In genomic region chr2:68822152-68822887, GRCm38 (mm10) we compare ENCODE assay signal across 13 mouse cellular contexts. TPM values are rescaled to one million over a fixed set of nuclear protein-coding genes. Genes with fewer than 3 reads are reported as not detected.
DNase-seq lines count a peak whose midpoint lies in the region; ATAC-seq and TF ChIP-seq lines count a peak whose summit lies in the region.
"Had no signal": no experiment of that assay in that cellular context is flagged by ENCODE, and none has a peak within 500 bp of the region (broad histone marks: within the 10 kb centered on the region; RNA-seq: fewer than 3 reads in every experiment).

No protein-coding gene starts in this region.

- peak; percentile 42; the same call in 1 of the 2 replicates for TF ChIP-seq CTCF in intestine, postnatal 0 days (IDR thresholded peaks at IDR 0.05; ENCODE audit: low read depth)

- ATAC-seq in cerebellum, adult (ENCODE audit: insufficient number of reproducible peaks, low FRiP score, low TSS enrichment) = no peak
- ATAC-seq in intestine, postnatal 0 days = peak; percentile 66
- ATAC-seq in megakaryocyte-erythroid progenitor cell, adult 5-6 weeks (replicated peaks; ENCODE audit: low FRiP score, low TSS enrichment, poor library complexity, severe bottlenecking) = no peak
- ATAC-seq: forebrain, embryonic 14.5 days had no signal

- no peaks in the 10 kb centered on the region for H3K4me1 ChIP-seq in intestine, postnatal 0 days (replicated peaks; ENCODE audit: control insufficient read depth, insufficient read depth, low read length)
- H3K4me1 ChIP-seq: limb, embryonic 13.5 days; neural tube, embryonic 12.5 days had no signal

- no peaks in the 10 kb centered on the region for H3K27me3 ChIP-seq in intestine, postnatal 0 days (replicated peaks; ENCODE audit: control insufficient read depth, insufficient read depth, low read length)
- H3K27me3 ChIP-seq: limb, embryonic 13.5 days; neural tube, embryonic 12.5 days had no signal

- no peaks in the 10 kb centered on the region for H3K36me3 ChIP-seq in intestine, postnatal 0 days (ENCODE audit: control insufficient read depth, insufficient read depth)
- H3K36me3 ChIP-seq: limb, embryonic 13.5 days; neural tube, embryonic 12.5 days had no signal

- 51% methylated on average over 4 of the region's 4 CpGs for WGBS in intestine, postnatal 0 days

- H3K9me3 ChIP-seq in intestine, postnatal 0 days (ENCODE audit: control insufficient read depth) = no peaks in the 10 kb centered on the region
- H3K9me3 ChIP-seq: limb, embryonic 13.5 days; neural tube, embryonic 12.5 days had no signal

- H3K4me3 ChIP-seq in intestine, postnatal 0 days (ENCODE audit: low read depth, low read length) = no peak overlapping the region
- H3K4me3 ChIP-seq: limb, embryonic 13.5 days; megakaryocyte, embryonic 14.5 days; neural tube, embryonic 12.5 days had no signal

- H3K4me2 ChIP-seq in intestine, postnatal 0 days (replicated peaks; ENCODE audit: low read depth) = no peak overlapping the region; the same call in 1 of the 2 replicates
- H3K4me2 ChIP-seq: limb, embryonic 13.5 days; neural tube, embryonic 12.5 days had no signal

- no peak overlapping the region for H3K27ac ChIP-seq in intestine, postnatal 0 days (ENCODE audit: low read depth, low read length)
- H3K27ac ChIP-seq: limb, embryonic 13.5 days; neural tube, embryonic 12.5 days had no signal

- no peak overlapping the region for H3K9ac ChIP-seq in intestine, postnatal 0 days (ENCODE audit: low read depth, low read length)
- H3K9ac ChIP-seq: limb, embryonic 13.5 days; neural tube, embryonic 12.5 days had no signal

- peak; percentile 5 for DNase-seq in cerebellum, adult 8-10 months
- peak; percentile 11 to 27 for DNase-seq in kidney, postnatal 36 days
- DNase-seq in kidney, adult 11 months = no peak
- DNase-seq in 416B (ENCODE audit: low read depth) = peak; percentile 53
- no peak for DNase-seq in testis, postnatal 10 days (ENCODE audit: low spot score)
- DNase-seq: right cerebral cortex, adult 18-20 months had no signal

RNA-seq across cellular contexts. Expression of gene Cers6, which starts 38.9 kb away (rescaled TPM):
- polyA plus RNA-seq in intestine, postnatal 0 days (2015; fragmentation: Nextera tagmentation; extraction: Ambion mirVana) = 21.5 and 21.8 TPM in 2 replicates
- total RNA-seq in megakaryocyte-erythroid progenitor cell, adult 5-6 weeks (2014; fragmentation: Nextera tagmentation) = 0.79 and 2.8 TPM in 2 replicates
- 1.1 and 1.4 TPM in 2 replicates for total RNA-seq in megakaryocyte-erythroid progenitor cell, adult 5-6 weeks (2017)

Comparison
In these comparisons a context has a peak if more than half of its experiments do, and no peak if none do; other contexts are left out.
1. DNase-seq: peak in cerebellum, adult 8-10 months (single experiment), kidney, postnatal 36 days (2 of 2) and 416B (single experiment); none in kidney, adult 11 months (single experiment) and testis, postnatal 10 days (single experiment).